Mouse (Mus musculus) midbrain, embryonic 11.5 days (tissue): Measurements from ENCODE around the gene Akap2. TPM values are rescaled to one million over a fixed set of nuclear protein-coding genes. Genes with fewer than 3 reads are reported as not detected.
"Not testable (repeated sequence)": the region's sequence is repeated elsewhere in the genome, so short reads cannot be mapped to it uniquely, and the experiment has no call there.

ENCODE experiments used
- ATAC-seq: fragments of 200-750 bp; cut with Nextera tagmentation; 2 replicates; pipeline ENCODE4 v1.8.0; 2017; ENCODE audit warnings: moderate TSS enrichment, moderate library complexity; ENCODE audit not compliant: low FRiP score
- DNase-seq: peaks from one replicate; pipeline ENCODE4 v3.0.0; 2015; ENCODE audit warnings: low spot score; ENCODE audit errors: missing footprints
- H3K27ac ChIP-seq: fragments of 300-500 bp; sonication (generic); 2 replicates; pipeline ENCODE4 v1.5.1; 2014; ENCODE audit warnings: low read depth, low read length
- H3K27me3 ChIP-seq: fragments of 300-500 bp; sonication (generic); 2 replicates; pipeline ENCODE4 v1.6.1; 2014; ENCODE audit warnings: mild to moderate bottlenecking, low read length, moderate library complexity, mixed read lengths; ENCODE audit not compliant: control insufficient read depth, insufficient read depth
- H3K36me3 ChIP-seq: fragments of 300-500 bp; sonication (generic); 2 replicates; pipeline ENCODE4 v1.6.1; 2014; ENCODE audit warnings: mild to moderate bottlenecking, low read length, moderate library complexity, mixed read lengths; ENCODE audit not compliant: control insufficient read depth, insufficient read depth
- H3K4me1 ChIP-seq: fragments of 300-500 bp; sonication (generic); 2 replicates; pipeline ENCODE4 v1.6.1; 2014; ENCODE audit warnings: low read length; ENCODE audit not compliant: control insufficient read depth, insufficient read depth
- H3K4me2 ChIP-seq: fragments of 300-500 bp; sonication (generic); 2 replicates; pipeline ENCODE4 v1.6.1; 2014; ENCODE audit warnings: mild to moderate bottlenecking, moderate library complexity
- H3K4me3 ChIP-seq: fragments of 300-500 bp; sonication (generic); 2 replicates; pipeline ENCODE4 v1.5.1; 2014; ENCODE audit warnings: low read depth, low read length
- H3K9ac ChIP-seq: fragments of 300-500 bp; sonication (generic); 2 replicates; pipeline ENCODE4 v1.6.1; 2014; ENCODE audit warnings: low read length
- H3K9me3 ChIP-seq: fragments of 300-500 bp; sonication (generic); 2 replicates; pipeline ENCODE4 v1.6.1; 2016; ENCODE audit warnings: low read length; ENCODE audit not compliant: control insufficient read depth
- WGBS: fragments of 180-500 bp; shearing (Covaris S2); extraction: QIAGEN DNeasy Blood & Tissue Kit; methylation state at CpG from one replicate; pipeline ENCODE4 v1.1.7; 2014; 5-methylcytosine and 5-hydroxymethylcytosine counted together
- polyA plus RNA-seq: library from polyadenylated mRNA; unstranded; fragments of >200 nt; fragmentation: Nextera tagmentation; extraction: Ambion mirVana; gene quantifications from 2 replicates; pipeline ENCODE4 v1.2.1, GENCODE M21; 2014

Akap2 gene
- polyA plus RNA-seq, 1 experiment from 2014 or later = 17.9 TPM

- peaks cover 3% of the 10 kb centered on the region; the same call in 1 of the 2 replicates for H3K4me1 ChIP-seq
- H3K4me3 ChIP-seq = no peak overlapping the region
- 64% methylated on average over 11 of the region's 11 CpGs for WGBS
- H3K36me3 ChIP-seq = no peaks in the 10 kb centered on the region
- no peak overlapping the region for H3K27ac ChIP-seq
- DNase-seq = no peak
- H3K27me3 ChIP-seq = no peaks in the 10 kb centered on the region
- no peak overlapping the region for H3K9ac ChIP-seq
- H3K4me2 ChIP-seq = no peak overlapping the region
- peak; percentile 48; the same call in 1 of the 2 replicates for ATAC-seq
- no peaks in the 10 kb centered on the region for H3K9me3 ChIP-seq
Measured at GRCm38 (mm10) chr4:57886066-57886887, 168.8 kb downstream of the Akap2 start.

- 94% methylated on average over 3 of the region's 3 CpGs for WGBS
- ATAC-seq (no peak), DNase-seq (no peak)
- H3K4me1 ChIP-seq = peaks cover 6% of the 10 kb centered on the region; the same call in 1 of the 2 replicates
- H3K27me3 ChIP-seq = no peaks in the 10 kb centered on the region
- H3K27ac ChIP-seq = no peak overlapping the region
- H3K36me3 ChIP-seq = no peaks in the 10 kb centered on the region
- H3K4me2 ChIP-seq = no peak overlapping the region
- H3K4me3 ChIP-seq = no peak overlapping the region
- no peaks in the 10 kb centered on the region for H3K9me3 ChIP-seq
- H3K9ac ChIP-seq = no peak overlapping the region
Measured at GRCm38 (mm10) chr4:57886888-57887230, 169.4 kb downstream of the Akap2 start.

GRCm38 (mm10) chr4:57888246-57888645 lies 170.8 kb downstream of the Akap2 start:
- Histone ChIP-seq H3K27ac (no peak overlapping the region), H3K27me3 (no peaks in the 10 kb centered on the region), H3K4me3 (no peak overlapping the region), H3K9ac (no peak overlapping the region), H3K4me2 (no peak overlapping the region), H3K9me3 (no peaks in the 10 kb centered on the region), H3K4me1 (peaks cover 9% of the 10 kb centered on the region), H3K36me3 (no peaks in the 10 kb centered on the region)
- 87% methylated on average over 2 of the region's 2 CpGs for WGBS
- DNase-seq (no peak), ATAC-seq (no peak)

- not testable (repeated sequence) for H3K4me2 ChIP-seq, ATAC-seq, H3K9ac ChIP-seq, H3K27me3 ChIP-seq, H3K4me1 ChIP-seq, H3K9me3 ChIP-seq, H3K36me3 ChIP-seq, DNase-seq, H3K4me3 ChIP-seq, H3K27ac ChIP-seq
- 89% methylated on average over 1 of the region's 1 CpGs for WGBS
Measured at GRCm38 (mm10) chr4:57888978-57889377, 171.5 kb downstream of the Akap2 start.

GRCm38 (mm10) chr4:57889773-57890172 lies 172.3 kb downstream of the Akap2 start:
- Histone ChIP-seq H3K4me1 (peaks cover 9% of the 10 kb centered on the region), H3K27me3 (no peaks in the 10 kb centered on the region), H3K9me3 (no peaks in the 10 kb centered on the region), H3K9ac (no peak overlapping the region), H3K4me3 (no peak overlapping the region), H3K36me3 (no peaks in the 10 kb centered on the region), H3K4me2 (no peak overlapping the region), H3K27ac (no peak overlapping the region)
- DNase-seq (no peak), ATAC-seq (no peak)
- 88% methylated on average over 8 of the region's 8 CpGs for WGBS

GRCm38 (mm10) chr4:57892001-57892586 lies 174.6 kb downstream of the Akap2 start:
- ATAC-seq = peak; percentile 44; the same call in 1 of the 2 replicates
- Histone ChIP-seq H3K4me2 (no peak overlapping the region), H3K27me3 (no peaks in the 10 kb centered on the region), H3K9ac (no peak overlapping the region), H3K4me3 (no peak overlapping the region), H3K27ac (no peak overlapping the region), H3K4me1 (peaks cover 10% of the 10 kb centered on the region), H3K36me3 (no peaks in the 10 kb centered on the region), H3K9me3 (no peaks in the 10 kb centered on the region)
- WGBS = 69% methylated on average over 10 of the region's 10 CpGs
- DNase-seq = no peak

GRCm38 (mm10) chr4:57895140-57895539 lies 177.7 kb downstream of the Akap2 start:
- WGBS = 17% methylated on average over 5 of the region's 5 CpGs

GRCm38 (mm10) chr4:57895902-57896301 lies 178.4 kb downstream of the Akap2 start:
- no peak overlapping the region for H3K27ac ChIP-seq
- H3K36me3 ChIP-seq = no peaks in the 10 kb centered on the region
- no peak overlapping the region for H3K4me2 ChIP-seq
- DNase-seq = no peak
- ATAC-seq = no peak
- no peak overlapping the region for H3K4me3 ChIP-seq
- H3K9ac ChIP-seq = no peak overlapping the region
- peaks cover 10% of the 10 kb centered on the region for H3K4me1 ChIP-seq
- H3K27me3 ChIP-seq = no peaks in the 10 kb centered on the region
- 62% methylated on average over 6 of the region's 6 CpGs for WGBS
- no peaks in the 10 kb centered on the region for H3K9me3 ChIP-seq

More at GRCm38 (mm10) chr4:57895140-57895539, 177.7 kb downstream of the Akap2 start:
- H3K9ac ChIP-seq = no peak overlapping the region
- DNase-seq (peak; percentile 86), ATAC-seq (0 out of 2 replicates have a peak, but pooled peaks have one; percentile 52)
- no peak overlapping the region for H3K4me2 ChIP-seq
- H3K4me3 ChIP-seq = no peak overlapping the region
- H3K36me3 ChIP-seq = no peaks in the 10 kb centered on the region
- H3K9me3 ChIP-seq = no peaks in the 10 kb centered on the region
- H3K4me1 ChIP-seq = peaks cover 10% of the 10 kb centered on the region
- no peaks in the 10 kb centered on the region for H3K27me3 ChIP-seq
- H3K27ac ChIP-seq = no peak overlapping the region

GRCm38 (mm10) chr4:57896631-57897030 lies 179.2 kb downstream of the Akap2 start:
- Histone ChIP-seq H3K36me3 (no peaks in the 10 kb centered on the region), H3K4me3 (no peak overlapping the region), H3K27me3 (no peaks in the 10 kb centered on the region), H3K9ac (no peak overlapping the region), H3K4me1 (peaks cover 9% of the 10 kb centered on the region), H3K9me3 (no peaks in the 10 kb centered on the region), H3K4me2 (no peak overlapping the region), H3K27ac (no peak overlapping the region)
- ATAC-seq (no peak), DNase-seq (no peak)
- WGBS = 89% methylated on average over 3 of the region's 3 CpGs
